Mouse (Mus musculus) MEL (cell line): ENCODE measurements around the gene Map4.

Experiments used
- CHD1 ChIP-seq: IDR thresholded peaks from 2 replicates; pipeline ENCODE4 v1.6.1; 2012; ENCODE audit warnings: low read depth, mild to moderate bottlenecking, inconsistent platforms, low read length, improper control_type of control experiment
- CHD2 ChIP-seq: IDR thresholded peaks from 2 replicates; pipeline ENCODE4 v1.6.1; 2011; ENCODE audit warnings: low read length, improper control_type of control experiment
- CTCF ChIP-seq, 3 experiments: IDR thresholded peaks in 2 of 3; conservative IDR thresholded peaks in 1 of 3; 2 replicates each; pipeline ENCODE4 v1.5.1; 2011 to 2012; ENCODE audit warnings: low read length in 3 of 3, low read depth in 2 of 3, mild to moderate bottlenecking in 2 of 3, improper control_type of control experiment in 1 of 3, inconsistent platforms in 1 of 3, mixed read lengths in 1 of 3, moderate library complexity in 1 of 3; ENCODE audit not compliant: control insufficient read depth in 1 of 3, insufficient read depth in 1 of 3, poor library complexity in 1 of 3, severe bottlenecking in 1 of 3
- EP300 ChIP-seq, 2 experiments: IDR thresholded peaks; 2 replicates each; pipeline ENCODE4 v1.6.1; 2011; ENCODE audit warnings: improper control_type of control experiment in 2 of 2, low read length in 2 of 2, low read depth in 1 of 2, mild to moderate bottlenecking in 1 of 2
- JUND ChIP-seq: IDR thresholded peaks from 2 replicates; pipeline ENCODE4 v1.6.1; 2011; ENCODE audit warnings: low read depth, mild to moderate bottlenecking, improper control_type of control experiment, low read length
- MEF2A ChIP-seq: IDR thresholded peaks from 2 replicates; pipeline ENCODE4 v1.6.1; 2014; ENCODE audit warnings: low read depth, mild to moderate bottlenecking, inconsistent platforms, low read length, improper control_type of control experiment; ENCODE audit not compliant: poor library complexity, insufficient replicate concordance, severe bottlenecking; ENCODE audit errors: extremely low read depth
- NELFE ChIP-seq: IDR thresholded peaks from 2 replicates; pipeline ENCODE4 v1.6.1; 2011; ENCODE audit warnings: low read depth, low read length, improper control_type of control experiment
- POLR2A ChIP-seq, 2 experiments: IDR thresholded peaks; 2 replicates each; pipeline ENCODE4 v1.6.1; 2011 to 2012; ENCODE audit warnings: low read length in 2 of 2, mild to moderate bottlenecking in 2 of 2, control low read depth in 1 of 2, improper control_type of control experiment in 1 of 2, low read depth in 1 of 2, moderate library complexity in 1 of 2; ENCODE audit not compliant: control insufficient read depth in 1 of 2, insufficient read depth in 1 of 2, poor library complexity in 1 of 2
- TAL1 ChIP-seq: IDR thresholded peaks from 2 replicates; pipeline ENCODE4 v1.6.1; 2012; ENCODE audit warnings: mild to moderate bottlenecking, inconsistent platforms, low read length, moderate library complexity, mixed read lengths
- TBP ChIP-seq: IDR thresholded peaks from 2 replicates; pipeline ENCODE4 v1.8.0; 2011; ENCODE audit warnings: low read depth, low read length, improper control_type of control experiment
- ZC3H11A ChIP-seq: IDR thresholded peaks from 2 replicates; pipeline ENCODE4 v1.6.1; 2012; ENCODE audit warnings: low read depth, mild to moderate bottlenecking, inconsistent platforms, low read length, improper control_type of control experiment
- ZKSCAN1 ChIP-seq: IDR thresholded peaks from 2 replicates; pipeline ENCODE4 v1.6.1; 2012; ENCODE audit warnings: low read depth, mild to moderate bottlenecking, inconsistent platforms, low read length, improper control_type of control experiment, moderate library complexity

- TF ChIP-seq TBP (no peak), EP300 (IDR thresholded peaks at IDR 0.05; ENCODE audit: low read depth in 1 of 2, low read length in 2 of 2) (no peak), CTCF (IDR thresholded peaks at IDR 0.05 in 2 of 3, conservative IDR thresholded peaks at IDR 0.05 in 1 of 3; ENCODE audit: control insufficient read depth in 1 of 3, insufficient read depth in 1 of 3, low read depth in 2 of 3, low read length in 3 of 3, poor library complexity in 1 of 3, severe bottlenecking in 1 of 3) (no peak), ZKSCAN1 (no peak), TAL1 (no peak), MEF2A (no peak), CHD1 (no peak), CHD2 (no peak), POLR2A (IDR thresholded peaks at IDR 0.05; ENCODE audit: control insufficient read depth in 1 of 2, insufficient read depth in 1 of 2, low read depth in 1 of 2, low read length in 2 of 2, poor library complexity in 1 of 2) (no peak), ZC3H11A (no peak), JUND (no peak), NELFE (no peak)
Measured at GRCm38 (mm10) chr9:109887321-109887720, 43.9 kb upstream of the Map4 start.
